8 mouse cellular contexts compared by ENCODE assay signal in genomic region chr4:89145409-89145808, GRCm38 (mm10). TPM values are rescaled to one million over a fixed set of nuclear protein-coding genes. Genes with fewer than 3 reads are reported as not detected.
DNase-seq lines count a peak whose midpoint lies in the region; ATAC-seq and TF ChIP-seq lines count a peak whose summit lies in the region.

No protein-coding gene starts in this region.

- peak; percentile 98 for TF ChIP-seq CTCF in heart, adult 2 months (IDR thresholded peaks at IDR 0.05)

- no peak for TF ChIP-seq POLR2A in heart, adult 2 months (IDR thresholded peaks at IDR 0.05; ENCODE audit: insufficient read depth, low read depth, low read length)

- no peak overlapping the region for H3K4me3 ChIP-seq in embryonic facial prominence, embryonic 10.5 days
- no peak overlapping the region for H3K4me3 ChIP-seq in heart, adult 2 months
- H3K4me3 ChIP-seq in limb, embryonic 13.5 days, result no peak overlapping the region
- H3K4me3 ChIP-seq in midbrain, embryonic 16.5 days (ENCODE audit: low read depth, low read length), result no peak overlapping the region

- DNase-seq in ovary, postnatal 10 days (ENCODE audit: low spot score), result peak; percentile 56
- DNase-seq in ovary, adult 18-20 months (ENCODE audit: low spot score), result no peak
- peak; percentile 77 for DNase-seq in embryonic facial prominence, embryonic 10.5 days (ENCODE audit: low spot score)
- DNase-seq in heart, adult 2 months, result peak; percentile 73 to 84
- DNase-seq in kidney, adult 9 months, result peak; percentile 64
- peak; percentile 55 to 60 for DNase-seq in spleen, postnatal 36 days (ENCODE audit: low spot score in 2 of 2)

- no peak overlapping the region for H3K27ac ChIP-seq in embryonic facial prominence, embryonic 10.5 days (replicated peaks)
- H3K27ac ChIP-seq in heart, adult 2 months, result no peak overlapping the region
- H3K27ac ChIP-seq in limb, embryonic 13.5 days, result no peak overlapping the region
- no peak overlapping the region for H3K27ac ChIP-seq in midbrain, embryonic 16.5 days (ENCODE audit: low read length)

- H3K9me3 ChIP-seq in embryonic facial prominence, embryonic 10.5 days, result no peaks in the 10 kb centered on the region
- H3K9me3 ChIP-seq in limb, embryonic 13.5 days, result no peaks in the 10 kb centered on the region
- H3K9me3 ChIP-seq in midbrain, embryonic 16.5 days (replicated peaks; ENCODE audit: control insufficient read depth, low read length, poor library complexity, severe bottlenecking), result no peaks in the 10 kb centered on the region

- no peaks in the 10 kb centered on the region for H3K27me3 ChIP-seq in embryonic facial prominence, embryonic 10.5 days (replicated peaks; ENCODE audit: low read depth, poor library complexity, severe bottlenecking)
- H3K27me3 ChIP-seq in heart, adult 2 months (ENCODE audit: control insufficient read depth, insufficient read depth, low read length), result no peaks in the 10 kb centered on the region
- no peaks in the 10 kb centered on the region for H3K27me3 ChIP-seq in limb, embryonic 13.5 days
- H3K27me3 ChIP-seq in midbrain, embryonic 16.5 days (ENCODE audit: control insufficient read depth, insufficient read depth, low read depth, low read length), result no peaks in the 10 kb centered on the region

- peaks cover 14% of the 10 kb centered on the region; the same call in 1 of the 2 replicates for H3K4me1 ChIP-seq in embryonic facial prominence, embryonic 10.5 days
- H3K4me1 ChIP-seq in heart, adult 2 months (ENCODE audit: control insufficient read depth, insufficient read depth, low read length), result peaks cover 8% of the 10 kb centered on the region
- peaks cover 5% of the 10 kb centered on the region; the same call in 1 of the 2 replicates for H3K4me1 ChIP-seq in limb, embryonic 13.5 days
- no peaks in the 10 kb centered on the region for H3K4me1 ChIP-seq in midbrain, embryonic 16.5 days (ENCODE audit: control insufficient read depth, insufficient read depth, low read length)

- intact Hi-C loops in heart, adult 2 months (cut with DNase I), result loop anchor here (1.0 to 10.0 kb wide), 4 partner anchors 147 to 547 kb away; partner anchors contain the start of gene Cdkn2a

- peaks cover 4% of the 10 kb centered on the region for H3K79me2 ChIP-seq in heart, adult 2 months (replicated peaks; ENCODE audit: control insufficient read depth, insufficient read depth, low read length)

- TF ChIP-seq EP300 in heart, adult 2 months (IDR thresholded peaks at IDR 0.05; ENCODE audit: insufficient read depth, low read depth, low read length), result peak; percentile 89

- 44% methylated on average over 6 of the region's 6 CpGs for WGBS in embryonic facial prominence, embryonic 10.5 days
- WGBS in heart, adult 2 months, result 43% methylated on average over 6 of the region's 6 CpGs
- 37% methylated on average over 6 of the region's 6 CpGs for WGBS in limb, embryonic 13.5 days
- 51% methylated on average over 6 of the region's 6 CpGs for WGBS in midbrain, embryonic 16.5 days

- no peak overlapping the region for H3K4me2 ChIP-seq in limb, embryonic 13.5 days (replicated peaks)
- no peak overlapping the region for H3K4me2 ChIP-seq in midbrain, embryonic 16.5 days (ENCODE audit: low read length)

- peak; percentile 74 for ATAC-seq in limb, embryonic 13.5 days (ENCODE audit: low FRiP score, low read depth)
- ATAC-seq in midbrain, embryonic 16.5 days, result peak; percentile 75

- peaks cover 66% of the 10 kb centered on the region for H3K36me3 ChIP-seq in embryonic facial prominence, embryonic 10.5 days (replicated peaks)
- peaks cover 2% of the 10 kb centered on the region; the same call in 1 of the 2 replicates for H3K36me3 ChIP-seq in heart, adult 2 months (ENCODE audit: control insufficient read depth, insufficient read depth, low read length)
- peaks cover 44% of the 10 kb centered on the region for H3K36me3 ChIP-seq in limb, embryonic 13.5 days
- H3K36me3 ChIP-seq in midbrain, embryonic 16.5 days (ENCODE audit: control insufficient read depth, insufficient read depth, low read length), result no peaks in the 10 kb centered on the region

- no peak overlapping the region for H3K9ac ChIP-seq in heart, adult 2 months (ENCODE audit: low read depth, low read length)
- no peak overlapping the region for H3K9ac ChIP-seq in limb, embryonic 13.5 days
- H3K9ac ChIP-seq in midbrain, embryonic 16.5 days (ENCODE audit: low read depth, low read length), result no peak overlapping the region

RNA-seq across cellular contexts. Expression of gene Mtap, which starts 8.5 kb away (rescaled TPM):
- 129 and 137 TPM in 2 replicates for polyA plus RNA-seq in embryonic facial prominence, embryonic 10.5 days (2016; fragmentation: Nextera tagmentation; extraction: Ambion mirVana)
- 10 to 100 TPM; 19.8 to 22.0 TPM for total RNA-seq in heart, adult 2 months (2021)
- polyA plus RNA-seq in heart, adult 2 months (2012; rRNA removed), result 8.3 and 14.0 TPM in 2 replicates
- polyA plus RNA-seq in limb, embryonic 13.5 days (2015; fragmentation: Nextera tagmentation; extraction: Ambion mirVana), result 89.6 and 91.5 TPM in 2 replicates
- polyA plus RNA-seq in midbrain, embryonic 16.5 days (2015; fragmentation: Nextera tagmentation; extraction: Ambion mirVana), result 16.6 and 18.5 TPM in 2 replicates
